Mouse (Mus musculus): Measurements from ENCODE around the gene Hist3h2ba.
A peak's percentile ranks its signal among the peaks of the same experiment; 100 is the strongest.

The Hist3h2ba gene

GRCm38 (mm10) chr11:58948542-58949479 lies at the start of gene Hist3h2ba:
Hist3h2ba (plus strand) TSS chr11:58948920.
- DNase-seq (ENCODE audit: extremely low read depth, insufficient read length, low spot score) = no peak

DNA sequence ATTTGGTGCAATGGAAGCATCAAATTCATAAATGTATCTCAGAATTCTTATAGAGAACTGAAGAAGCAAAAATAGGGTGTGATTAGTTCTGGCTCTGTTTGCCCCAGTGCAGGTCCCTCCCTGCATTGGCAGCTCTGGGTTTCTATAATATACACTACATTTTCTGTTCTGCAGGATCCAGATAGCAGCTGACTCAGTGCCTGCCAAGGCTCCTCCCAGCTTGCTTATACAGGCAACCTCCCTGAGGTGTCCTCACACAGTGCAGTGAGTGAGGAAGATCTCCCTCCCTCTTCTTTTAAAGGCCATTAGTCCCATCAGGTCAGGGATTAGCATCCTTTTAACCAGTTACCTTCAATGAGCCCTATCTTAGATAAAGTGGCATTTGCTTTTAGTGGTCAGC lies 47.6 kb upstream of the Hist3h2ba start:
- no peak for DNase-seq (ENCODE audit: extremely low read depth, insufficient read length, low spot score)

GRCm38 (mm10) chr11:58903511-58904409 lies 45.0 kb upstream of the Hist3h2ba start, which contains the start of gene Zfp39:
Zfp39 (minus strand) TSS chr11:58904225.
- peak; percentile 98 for DNase-seq (ENCODE audit: extremely low read depth, insufficient read length, low spot score)

GRCm38 (mm10) chr11:58904410-58904718 lies 44.4 kb upstream of the Hist3h2ba start:
- DNase-seq (ENCODE audit: extremely low read depth, insufficient read length, low spot score) = no peak

GRCm38 (mm10) chr11:58904838-58905237 lies 43.9 kb upstream of the Hist3h2ba start:
- peak; percentile 50 for DNase-seq (ENCODE audit: extremely low read depth, insufficient read length, low spot score)

- DNase-seq (ENCODE audit: extremely low read depth, insufficient read length, low spot score) = no peak
Observed at GRCm38 (mm10) chr11:58913776-58914175, 34.9 kb upstream of the Hist3h2ba start.

DNA sequence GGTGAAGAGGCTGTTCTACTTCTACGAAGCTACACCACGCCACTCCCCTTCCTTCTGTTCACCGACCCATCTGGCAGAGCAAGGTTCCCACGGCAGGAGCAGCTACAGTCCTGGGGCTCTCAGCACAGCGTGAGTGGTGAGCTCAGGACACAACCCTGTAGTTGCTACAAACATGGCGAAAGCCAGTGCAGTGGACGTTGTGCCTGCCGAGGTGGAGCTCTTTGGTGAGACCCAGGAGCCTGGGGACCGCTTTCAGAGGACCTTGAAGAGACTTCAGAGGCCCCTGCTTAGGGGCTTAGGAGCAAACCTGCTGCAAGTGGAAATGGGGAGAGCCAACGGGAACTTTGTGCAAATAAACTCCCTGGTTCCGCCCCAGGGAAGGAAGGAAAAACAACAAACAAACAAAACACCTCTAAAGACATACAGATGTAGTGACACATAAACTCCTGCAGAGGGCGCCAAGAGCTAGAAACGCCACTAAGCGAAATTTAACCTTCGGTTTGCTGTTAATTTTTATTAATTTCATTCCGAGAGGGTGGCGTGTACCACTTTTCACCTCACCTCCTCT lies 34.2 kb upstream of the Hist3h2ba start:
- DNase-seq (ENCODE audit: extremely low read depth, insufficient read length, low spot score) = no peak

DNA sequence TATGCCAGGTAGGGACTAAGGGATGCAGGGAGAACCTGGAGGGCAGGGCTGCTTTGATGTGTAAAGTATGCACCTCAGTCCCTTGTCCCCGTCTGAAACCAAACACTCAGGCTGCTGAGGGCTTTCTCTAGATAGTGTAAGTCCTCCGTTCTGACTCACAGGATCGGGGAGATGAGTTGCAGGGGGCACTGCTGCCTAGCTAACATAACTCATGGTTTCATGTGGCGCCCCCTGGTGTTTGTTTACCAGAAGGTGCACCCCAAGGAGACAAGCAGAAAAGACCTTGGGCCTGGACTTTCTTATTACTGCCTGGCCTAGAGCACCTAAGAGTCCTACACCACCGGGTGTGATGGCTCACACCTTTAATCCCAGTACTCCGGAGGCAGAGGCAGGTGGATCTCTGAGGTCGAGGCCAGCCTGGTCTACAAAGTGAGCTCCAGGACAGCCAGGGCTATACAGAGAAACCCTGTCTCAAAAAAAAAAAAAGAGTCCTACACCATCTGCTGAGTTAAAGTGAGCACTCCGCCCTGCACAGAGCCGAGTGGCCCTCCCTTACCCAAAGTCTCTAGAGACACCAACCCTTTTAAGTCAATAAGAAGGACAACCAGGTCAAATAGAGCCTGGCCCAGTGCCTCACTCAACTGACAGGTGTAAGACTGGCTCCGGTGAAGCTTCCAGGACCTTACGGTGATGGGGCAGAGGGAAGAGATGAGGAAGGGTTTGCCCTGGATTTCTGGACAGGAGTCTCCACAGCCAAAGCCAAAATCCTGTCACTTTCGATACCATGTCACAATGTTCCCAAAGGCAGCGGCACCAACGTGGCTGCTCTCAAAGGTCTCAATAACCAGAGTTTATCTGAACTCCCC lies 31.6 kb upstream of the Hist3h2ba start:
- DNase-seq (ENCODE audit: extremely low read depth, insufficient read length, low spot score) = peak; percentile 27

GRCm38 (mm10) chr11:58917745-58918366 lies 30.9 kb upstream of the Hist3h2ba start, which contains the start of gene Btnl10:
Btnl10 (plus strand) TSS chr11:58917908.
- DNase-seq (ENCODE audit: extremely low read depth, insufficient read length, low spot score) = no peak

DNA sequence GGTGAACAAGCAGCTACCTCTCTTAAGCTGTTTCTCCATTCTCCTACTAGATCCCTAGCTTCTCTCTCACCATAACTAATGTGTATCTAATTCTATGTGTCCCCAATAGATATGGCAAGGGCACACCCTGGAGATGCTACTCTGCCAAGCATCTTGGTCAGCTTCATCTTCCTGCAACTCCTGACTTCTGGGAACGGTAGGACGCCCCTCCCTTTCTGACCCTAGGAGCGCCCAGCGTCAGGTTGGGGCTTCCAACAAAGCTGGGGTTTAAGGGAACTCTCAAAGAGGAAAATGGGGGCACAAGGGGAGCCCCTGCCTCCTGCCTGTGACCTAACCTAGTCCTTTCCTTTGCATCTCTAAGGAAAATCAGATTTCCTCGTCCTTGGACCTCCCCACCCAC lies 30.0 kb upstream of the Hist3h2ba start:
- no peak for DNase-seq (ENCODE audit: extremely low read depth, insufficient read length, low spot score)

GRCm38 (mm10) chr11:58922420-58922819 lies 26.3 kb upstream of the Hist3h2ba start:
- no peak for DNase-seq (ENCODE audit: extremely low read depth, insufficient read length, low spot score)

DNA sequence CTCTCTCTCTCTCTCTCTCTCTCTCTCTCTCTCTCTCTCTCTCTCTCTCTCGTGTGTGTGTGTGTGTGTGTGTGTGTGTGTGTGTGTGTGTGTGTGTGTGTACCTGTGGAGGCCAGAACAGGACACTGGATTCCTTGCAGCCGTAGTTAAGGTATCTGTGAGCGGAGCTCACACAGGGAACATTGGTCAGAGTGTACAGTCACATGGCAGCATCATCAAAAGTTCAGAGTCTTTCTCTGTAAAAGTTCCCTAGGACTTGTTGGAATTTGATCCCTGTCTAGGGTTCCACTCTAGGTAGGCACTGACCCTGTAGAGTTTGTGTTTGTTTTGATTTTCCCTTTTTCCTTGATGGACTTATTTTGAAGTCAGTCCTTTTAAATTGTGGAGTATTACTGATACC lies 22.1 kb upstream of the Hist3h2ba start:
- no peak for DNase-seq (ENCODE audit: extremely low read depth, insufficient read length, low spot score)

- no peak for DNase-seq (ENCODE audit: extremely low read depth, insufficient read length, low spot score)
Observed at GRCm38 (mm10) chr11:58927053-58927452, 21.7 kb upstream of the Hist3h2ba start.

DNA sequence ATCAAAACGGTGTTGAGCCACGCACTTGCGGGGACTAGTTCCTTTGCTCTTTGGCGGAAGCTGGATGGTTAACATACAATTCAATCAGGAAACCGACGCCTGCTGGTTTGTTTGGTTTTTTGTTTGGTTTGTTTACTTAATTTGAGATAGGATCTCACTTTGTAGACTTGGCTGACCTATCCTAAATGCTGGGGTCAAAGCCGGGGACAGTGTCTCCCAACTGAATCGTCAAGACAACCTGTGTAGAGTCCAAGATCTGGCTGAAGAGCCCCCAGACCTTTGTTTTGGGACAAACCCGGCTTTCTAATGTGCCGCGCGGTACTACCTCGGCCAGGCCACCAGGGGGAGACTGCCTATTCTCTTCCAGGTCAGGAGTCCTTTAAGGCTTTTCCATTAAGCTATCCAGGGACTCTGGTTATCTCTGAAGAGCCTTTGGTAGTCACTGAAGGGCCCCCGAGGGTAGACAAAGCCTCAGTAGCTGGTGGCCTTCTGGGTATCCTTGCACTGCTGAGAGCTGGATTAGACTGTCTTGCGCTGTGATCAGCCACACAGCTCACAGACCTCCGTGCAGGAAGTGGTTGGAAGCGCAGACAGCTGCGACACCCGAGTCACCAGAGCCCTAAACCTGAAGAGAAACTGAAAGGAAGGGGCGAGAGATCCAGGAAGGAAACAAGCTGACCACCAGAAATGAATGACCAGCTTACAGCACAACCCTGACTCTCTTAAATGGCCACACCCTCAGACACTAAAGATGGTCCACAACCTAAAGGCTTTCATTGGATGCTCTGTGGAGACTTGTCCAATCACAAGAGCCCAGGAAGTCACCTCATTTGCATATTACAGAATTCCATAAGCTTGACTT lies 20.7 kb upstream of the Hist3h2ba start:
- peak; percentile 54 for DNase-seq (ENCODE audit: extremely low read depth, insufficient read length, low spot score)

GRCm38 (mm10) chr11:58929055-58929454 lies 19.7 kb upstream of the Hist3h2ba start:
- DNase-seq (ENCODE audit: extremely low read depth, insufficient read length, low spot score) = no peak

DNA sequence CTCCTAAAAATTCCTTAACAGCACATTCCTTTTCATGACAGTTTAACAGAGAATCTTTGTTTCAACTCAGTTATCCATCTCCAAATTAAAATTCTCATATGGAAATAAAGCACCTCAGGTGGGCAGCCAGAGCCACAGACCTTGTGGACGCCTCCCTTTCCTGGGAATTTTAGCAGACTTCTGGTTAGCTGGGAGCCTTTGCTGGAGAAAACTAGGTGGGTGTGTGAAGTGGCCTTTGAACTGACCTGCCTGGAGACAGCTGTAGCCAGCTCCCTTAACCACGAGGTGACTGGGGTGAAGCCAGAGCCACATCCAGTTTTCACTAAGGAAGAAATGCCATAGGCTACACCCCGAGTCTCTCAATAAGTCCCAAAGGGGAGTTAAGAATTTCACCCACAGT lies 19.1 kb upstream of the Hist3h2ba start:
- no peak for DNase-seq (ENCODE audit: extremely low read depth, insufficient read length, low spot score)

DNA sequence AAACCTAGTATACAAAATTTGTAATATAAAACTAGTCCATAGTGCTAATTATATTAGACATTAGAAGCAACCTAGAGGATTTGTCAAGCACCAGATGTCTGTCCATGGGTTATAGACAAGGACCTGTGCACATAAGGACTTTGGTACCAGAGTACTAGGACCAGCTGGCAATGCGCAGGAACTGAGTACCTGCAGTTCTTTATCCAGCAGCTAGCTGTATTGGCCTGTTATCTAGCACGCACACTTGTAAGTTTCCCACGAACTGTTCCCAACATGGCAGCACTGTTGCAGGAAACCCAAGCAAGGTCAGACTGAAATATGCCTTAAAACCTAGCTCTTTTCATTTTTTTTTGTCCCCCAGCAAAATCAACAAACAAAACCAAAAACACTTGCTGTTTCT lies 18.5 kb upstream of the Hist3h2ba start:
- DNase-seq (ENCODE audit: extremely low read depth, insufficient read length, low spot score) = no peak

GRCm38 (mm10) chr11:58931576-58931975 lies 17.1 kb upstream of the Hist3h2ba start:
- no peak for DNase-seq (ENCODE audit: extremely low read depth, insufficient read length, low spot score)

DNA sequence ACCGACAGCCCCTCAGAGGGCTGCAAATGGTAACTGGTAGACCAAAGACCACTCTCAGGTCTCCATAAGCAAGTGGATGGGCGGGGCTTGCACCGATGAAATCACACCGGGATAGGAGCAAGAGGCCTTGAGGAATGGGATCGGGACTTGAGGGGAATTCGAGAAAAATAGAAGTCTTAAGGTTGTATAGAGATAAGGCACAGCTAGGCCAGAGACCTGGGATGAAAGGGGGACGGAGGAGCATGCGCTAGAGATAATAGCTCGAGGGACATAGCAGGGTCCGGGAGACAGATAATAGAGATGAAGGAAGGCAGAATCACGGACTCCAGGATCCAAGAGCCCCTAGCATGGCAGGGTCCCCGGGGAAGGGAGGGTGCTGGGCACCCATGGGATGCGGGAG lies 10.8 kb upstream of the Hist3h2ba start:
- no peak for DNase-seq (ENCODE audit: extremely low read depth, insufficient read length, low spot score)

All from 3134 (cell line).